Mouse (Mus musculus): Measurements from ENCODE around the gene Kcp. TPM values are rescaled to one million over a fixed set of nuclear protein-coding genes. Genes with fewer than 3 reads are reported as not detected.

Gene Kcp
- polyA plus RNA-seq, 1 experiment from 2014 or later: 2.2 TPM

- ATAC-seq (peak; percentile 94), DNase-seq (peak; percentile 96)
- peak within 1 kb of the TSS; percentile 82 for H3K27ac ChIP-seq (ENCODE audit: low read depth)
- peaks cover 11% of the 10 kb centered on the region for H3K36me3 ChIP-seq (replicated peaks; ENCODE audit: insufficient read depth, low read length)
- H3K4me3 ChIP-seq (ENCODE audit: low read depth, low read length): peak within 1 kb of the TSS; percentile 63
- peak within 1 kb of the TSS; percentile 69 for H3K9ac ChIP-seq (replicated peaks)
- H3K9me3 ChIP-seq (ENCODE audit: low read length): no peaks in the 10 kb centered on the region
- WGBS (ENCODE audit: insufficient replicate concordance): 1% methylated on average over 39 of the region's 39 CpGs
- H3K4me2 ChIP-seq (ENCODE audit: low read depth, low read length): peak within 1 kb of the TSS; percentile 75
- H3K27me3 ChIP-seq (ENCODE audit: insufficient read depth, low read length): no peaks in the 10 kb centered on the region
- H3K4me1 ChIP-seq (ENCODE audit: insufficient read depth): peaks cover 12% of the 10 kb centered on the region
- TF ChIP-seq EP300 (IDR thresholded peaks at IDR 0.05; ENCODE audit: low read depth): no peak; the same call in 1 of the 2 replicates
- no peak for TF ChIP-seq CTCF (IDR thresholded peaks at IDR 0.05; ENCODE audit: low read depth)
Measured at GRCm38 (mm10) chr6:29467583-29468354, 40.0 kb downstream of the Kcp start, which contains the start of gene Atp6v1f. Gene Atp6v1f (plus strand): TSS chr6:29467718.

GRCm38 (mm10) chr6:29463388-29463787 lies 44.4 kb downstream of the Kcp start:
- Histone ChIP-seq H3K4me1 (ENCODE audit: insufficient read depth) (peaks cover 3% of the 10 kb centered on the region), H3K9me3 (ENCODE audit: low read length) (no peaks in the 10 kb centered on the region), H3K4me3 (ENCODE audit: low read depth, low read length) (no peak overlapping the region), H3K27ac (ENCODE audit: low read depth) (no peak overlapping the region), H3K36me3 (replicated peaks; ENCODE audit: insufficient read depth, low read length) (no peaks in the 10 kb centered on the region), H3K27me3 (ENCODE audit: insufficient read depth, low read length) (no peaks in the 10 kb centered on the region), H3K4me2 (ENCODE audit: low read depth, low read length) (no peak overlapping the region), H3K9ac (replicated peaks) (no peak overlapping the region)
- ATAC-seq: no peak
- no peak for DNase-seq
- TF ChIP-seq EP300 (IDR thresholded peaks at IDR 0.05; ENCODE audit: low read depth) (no peak), CTCF (IDR thresholded peaks at IDR 0.05; ENCODE audit: low read depth) (no peak)
- WGBS (ENCODE audit: insufficient replicate concordance): 68% methylated on average over 3 of the region's 3 CpGs

GRCm38 (mm10) chr6:29461502-29461901 lies 46.2 kb downstream of the Kcp start:
- 54% methylated on average over 7 of the region's 7 CpGs for WGBS (ENCODE audit: insufficient replicate concordance)
- DNase-seq: no peak
- no peak overlapping the region for H3K4me2 ChIP-seq (ENCODE audit: low read depth, low read length)
- H3K4me3 ChIP-seq (ENCODE audit: low read depth, low read length): no peak overlapping the region
- ATAC-seq: no peak
- no peak overlapping the region for H3K27ac ChIP-seq (ENCODE audit: low read depth)
- no peaks in the 10 kb centered on the region for H3K27me3 ChIP-seq (ENCODE audit: insufficient read depth, low read length)
- TF ChIP-seq CTCF (IDR thresholded peaks at IDR 0.05; ENCODE audit: low read depth) (no peak), EP300 (IDR thresholded peaks at IDR 0.05; ENCODE audit: low read depth) (no peak)
- H3K4me1 ChIP-seq (ENCODE audit: insufficient read depth): no peaks in the 10 kb centered on the region
- H3K9ac ChIP-seq (replicated peaks): no peak overlapping the region
- H3K36me3 ChIP-seq (replicated peaks; ENCODE audit: insufficient read depth, low read length): no peaks in the 10 kb centered on the region
- H3K9me3 ChIP-seq (ENCODE audit: low read length): no peaks in the 10 kb centered on the region

- no peak overlapping the region for H3K4me2 ChIP-seq (ENCODE audit: low read depth, low read length)
- WGBS (ENCODE audit: insufficient replicate concordance): 86% methylated on average over 6 of the region's 6 CpGs
- H3K27me3 ChIP-seq (ENCODE audit: insufficient read depth, low read length): no peaks in the 10 kb centered on the region
- no peaks in the 10 kb centered on the region for H3K9me3 ChIP-seq (ENCODE audit: low read length)
- H3K27ac ChIP-seq (ENCODE audit: low read depth): no peak overlapping the region
- DNase-seq (no peak), ATAC-seq (no peak)
- H3K36me3 ChIP-seq (replicated peaks; ENCODE audit: insufficient read depth, low read length): no peaks in the 10 kb centered on the region
- H3K4me1 ChIP-seq (ENCODE audit: insufficient read depth): no peaks in the 10 kb centered on the region
- H3K9ac ChIP-seq (replicated peaks): no peak overlapping the region
- no peak for TF ChIP-seq EP300 (IDR thresholded peaks at IDR 0.05; ENCODE audit: low read depth)
- no peak for TF ChIP-seq CTCF (IDR thresholded peaks at IDR 0.05; ENCODE audit: low read depth)
- no peak overlapping the region for H3K4me3 ChIP-seq (ENCODE audit: low read depth, low read length)
Measured at GRCm38 (mm10) chr6:29450667-29451066, 57.1 kb downstream of the Kcp start.

GRCm38 (mm10) chr6:29449858-29450257 lies 57.9 kb downstream of the Kcp start:
- Histone ChIP-seq H3K9me3 (ENCODE audit: low read length) (no peaks in the 10 kb centered on the region), H3K4me2 (ENCODE audit: low read depth, low read length) (no peak overlapping the region), H3K36me3 (replicated peaks; ENCODE audit: insufficient read depth, low read length) (no peaks in the 10 kb centered on the region), H3K27ac (ENCODE audit: low read depth) (no peak overlapping the region), H3K27me3 (ENCODE audit: insufficient read depth, low read length) (no peaks in the 10 kb centered on the region), H3K9ac (replicated peaks) (no peak overlapping the region), H3K4me3 (ENCODE audit: low read depth, low read length) (no peak overlapping the region), H3K4me1 (ENCODE audit: insufficient read depth) (no peaks in the 10 kb centered on the region)
- 31% methylated on average over 4 of the region's 4 CpGs for WGBS (ENCODE audit: insufficient replicate concordance)
- TF ChIP-seq EP300 (IDR thresholded peaks at IDR 0.05; ENCODE audit: low read depth) (no peak), CTCF (IDR thresholded peaks at IDR 0.05; ENCODE audit: low read depth) (no peak)
- DNase-seq (no peak), ATAC-seq (no peak)

- H3K4me3 ChIP-seq (ENCODE audit: low read depth, low read length): no peak overlapping the region
- no peak overlapping the region for H3K9ac ChIP-seq (replicated peaks)
- H3K27ac ChIP-seq (ENCODE audit: low read depth): no peak overlapping the region
- no peaks in the 10 kb centered on the region for H3K27me3 ChIP-seq (ENCODE audit: insufficient read depth, low read length)
- H3K4me1 ChIP-seq (ENCODE audit: insufficient read depth): no peaks in the 10 kb centered on the region
- no peak for ATAC-seq
- no peak for DNase-seq
- WGBS (ENCODE audit: insufficient replicate concordance): 87% methylated on average over 7 of the region's 7 CpGs
- TF ChIP-seq EP300 (IDR thresholded peaks at IDR 0.05; ENCODE audit: low read depth) (no peak), CTCF (IDR thresholded peaks at IDR 0.05; ENCODE audit: low read depth) (no peak)
- H3K9me3 ChIP-seq (ENCODE audit: low read length): no peaks in the 10 kb centered on the region
- no peak overlapping the region for H3K4me2 ChIP-seq (ENCODE audit: low read depth, low read length)
- H3K36me3 ChIP-seq (replicated peaks; ENCODE audit: insufficient read depth, low read length): no peaks in the 10 kb centered on the region
Measured at GRCm38 (mm10) chr6:29445354-29445753, 62.4 kb downstream of the Kcp start.
